Mouse (Mus musculus) hindbrain, embryonic 15.5 days (tissue): ENCODE results near the gene Olfr582. TPM values are rescaled to one million over a fixed set of nuclear protein-coding genes. Genes with fewer than 3 reads are reported as not detected.

Source experiments
- ATAC-seq: fragments of 200-750 bp; cut with Nextera tagmentation; 2 replicates; pipeline ENCODE4 v1.8.0; 2017; ENCODE audit warnings: low read depth, moderate number of reproducible peaks, moderate TSS enrichment; ENCODE audit not compliant: low FRiP score
- H3K27ac ChIP-seq: fragments of 300-500 bp; sonication (generic); replicated peaks from 2 replicates; pipeline ENCODE4 v1.5.1; 2015; ENCODE audit warnings: mild to moderate bottlenecking, inconsistent platforms
- H3K27me3 ChIP-seq: fragments of 300-500 bp; sonication (generic); 2 replicates; pipeline ENCODE4 v1.6.1; 2015; ENCODE audit warnings: control low read depth, inconsistent platforms
- H3K36me3 ChIP-seq: fragments of 300-500 bp; sonication (generic); 2 replicates; pipeline ENCODE4 v1.6.1; 2015; ENCODE audit warnings: control low read depth, inconsistent platforms
- H3K4me1 ChIP-seq: fragments of 300-500 bp; sonication (generic); replicated peaks from 2 replicates; pipeline ENCODE4 v1.6.1; 2015; ENCODE audit warnings: control low read depth, inconsistent platforms
- H3K4me2 ChIP-seq: fragments of 300-500 bp; sonication (generic); 2 replicates; pipeline ENCODE4 v1.6.1; 2015; ENCODE audit warnings: moderate library complexity, mild to moderate bottlenecking, inconsistent platforms
- H3K4me3 ChIP-seq: fragments of 300-500 bp; sonication (generic); 2 replicates; pipeline ENCODE4 v1.5.1; 2015; ENCODE audit warnings: mild to moderate bottlenecking, inconsistent platforms
- H3K9ac ChIP-seq: fragments of 300-500 bp; sonication (generic); 2 replicates; pipeline ENCODE4 v1.6.1; 2015; ENCODE audit warnings: inconsistent platforms
- H3K9me3 ChIP-seq: fragments of 300-500 bp; sonication (generic); 2 replicates; pipeline ENCODE4 v1.6.1; 2016; ENCODE audit warnings: control low read depth, inconsistent platforms
- WGBS: fragments of 180-500 bp; shearing (Covaris S2); methylation state at CpG from one replicate; pipeline ENCODE4 v1.1.7; 2015; 5-methylcytosine and 5-hydroxymethylcytosine counted together
- polyA plus RNA-seq: library from polyadenylated mRNA; unstranded; fragments of >200 nt; fragmentation: Nextera tagmentation; extraction: Ambion mirVana; gene quantifications from 2 replicates; pipeline ENCODE4 v1.2.1, GENCODE M21; 2015

Olfr582 gene
- not detected in 2 replicates for polyA plus RNA-seq

GRCm38 (mm10) chr7:103037724-103038123 is at the start of gene Olfr582:
Olfr582 (plus strand) TSS chr7:103038024.
- H3K27ac ChIP-seq, result no peak within 1 kb of the TSS
- H3K4me1 ChIP-seq, result no peaks in the 10 kb centered on the region
- no peaks in the 10 kb centered on the region for H3K27me3 ChIP-seq
- ATAC-seq, result no peak
- H3K9me3 ChIP-seq, result no peaks in the 10 kb centered on the region
- H3K4me2 ChIP-seq, result no peak within 1 kb of the TSS
- no peak within 1 kb of the TSS for H3K9ac ChIP-seq
- H3K4me3 ChIP-seq, result no peak within 1 kb of the TSS
- H3K36me3 ChIP-seq, result no peaks in the 10 kb centered on the region

GRCm38 (mm10) chr7:102989224-102989623 is 48.6 kb upstream of the Olfr582 start, which contains the start of gene Olfr578:
Olfr578 (minus strand) TSS chr7:102989324.
- Histone ChIP-seq H3K4me1 (no peaks in the 10 kb centered on the region), H3K36me3 (no peaks in the 10 kb centered on the region), H3K4me3 (no peak within 1 kb of the TSS), H3K27me3 (no peaks in the 10 kb centered on the region), H3K27ac (no peak within 1 kb of the TSS), H3K9me3 (no peaks in the 10 kb centered on the region), H3K4me2 (no peak within 1 kb of the TSS), H3K9ac (no peak within 1 kb of the TSS)
- no peak for ATAC-seq
- WGBS, result 78% methylated on average over 3 of the region's 3 CpGs

- Histone ChIP-seq H3K4me3 (no peak within 1 kb of the TSS), H3K9me3 (no peaks in the 10 kb centered on the region), H3K9ac (no peak within 1 kb of the TSS), H3K4me2 (no peak within 1 kb of the TSS), H3K27me3 (no peaks in the 10 kb centered on the region), H3K36me3 (no peaks in the 10 kb centered on the region), H3K4me1 (no peaks in the 10 kb centered on the region), H3K27ac (no peak within 1 kb of the TSS)
- ATAC-seq, result no peak
- 86% methylated on average over 1 of the region's 1 CpGs for WGBS
Observed at GRCm38 (mm10) chr7:103051000-103051399, 13.2 kb downstream of the Olfr582 start, which contains the start of gene Olfr583. Olfr583 (plus strand) TSS chr7:103051300.

- Histone ChIP-seq H3K27me3 (no peaks in the 10 kb centered on the region), H3K4me3 (no peak within 1 kb of the TSS), H3K27ac (no peak within 1 kb of the TSS), H3K4me1 (no peaks in the 10 kb centered on the region), H3K36me3 (no peaks in the 10 kb centered on the region), H3K9ac (no peak within 1 kb of the TSS), H3K9me3 (peaks cover 8% of the 10 kb centered on the region; the same call in 1 of the 2 replicates), H3K4me2 (no peak within 1 kb of the TSS)
- no peak for ATAC-seq
- WGBS, result 89% methylated on average over 1 of the region's 1 CpGs
Observed at GRCm38 (mm10) chr7:103081585-103081984, 43.8 kb downstream of the Olfr582 start, which contains the start of gene Olfr584. Olfr584 (plus strand) TSS chr7:103081885.

Other genes starting within 250 kb of the Olfr582 start
- gene Olfr564, start 234.5 kb upstream of the Olfr582 start, polyA plus RNA-seq, result not detected in 2 replicates
- not detected in 2 replicates for gene Olfr566, start 179.3 kb upstream of the Olfr582 start, polyA plus RNA-seq
- not detected in 2 replicates for gene Olfr568, start 160.9 kb upstream of the Olfr582 start, polyA plus RNA-seq
- gene Olfr569, start 147.1 kb upstream of the Olfr582 start, polyA plus RNA-seq, result not detected in 2 replicates
- 0.14 TPM in 1 of 2 replicates, not detected in the other for gene Olfr570, start 143.4 kb upstream of the Olfr582 start, polyA plus RNA-seq
- gene Olfr571, start 120.5 kb upstream of the Olfr582 start, polyA plus RNA-seq, result not detected in 2 replicates
- not detected in 2 replicates for gene Olfr572, start 113.6 kb upstream of the Olfr582 start, polyA plus RNA-seq
- gene Olfr573-ps1, start 95.4 kb upstream of the Olfr582 start, polyA plus RNA-seq, result not detected in 2 replicates
- gene Olfr574, start 89.6 kb upstream of the Olfr582 start, polyA plus RNA-seq, result not detected in 2 replicates
- gene Olfr575, start 79.2 kb upstream of the Olfr582 start, polyA plus RNA-seq, result not detected in 2 replicates
- gene Olfr576, start 75.4 kb upstream of the Olfr582 start, polyA plus RNA-seq, result not detected in 2 replicates
- not detected in 2 replicates for gene Olfr577, start 62.1 kb upstream of the Olfr582 start, polyA plus RNA-seq
- gene Olfr578, start 48.7 kb upstream of the Olfr582 start, polyA plus RNA-seq, result not detected in 2 replicates
- not detected in 2 replicates for gene Olfr583, start 13.3 kb downstream of the Olfr582 start, polyA plus RNA-seq
- gene Olfr584, start 43.9 kb downstream of the Olfr582 start, polyA plus RNA-seq, result not detected in 2 replicates
- gene Olfr585, start 59.7 kb downstream of the Olfr582 start, polyA plus RNA-seq, result not detected in 2 replicates
- not detected in 2 replicates for gene Olfr586, start 87.6 kb downstream of the Olfr582 start, polyA plus RNA-seq
- not detected in 2 replicates for gene Olfr588-ps1, start 102.9 kb downstream of the Olfr582 start, polyA plus RNA-seq
- gene Olfr589, start 118.3 kb downstream of the Olfr582 start, polyA plus RNA-seq, result not detected in 2 replicates
- not detected in 2 replicates for gene Olfr591, start 140.3 kb downstream of the Olfr582 start, polyA plus RNA-seq
- not detected in 2 replicates for gene Olfr592, start 146.8 kb downstream of the Olfr582 start, polyA plus RNA-seq
- not detected in 2 replicates for gene Olfr593, start 173.8 kb downstream of the Olfr582 start, polyA plus RNA-seq
- not detected in 2 replicates for gene Olfr594, start 179.0 kb downstream of the Olfr582 start, polyA plus RNA-seq
- not detected in 2 replicates for gene Usp17ld, start 214.5 kb downstream of the Olfr582 start, polyA plus RNA-seq